Mouse (Mus musculus): ENCODE results near the gene Slc50a1. TPM values are rescaled to one million over a fixed set of nuclear protein-coding genes. Genes with fewer than 3 reads are reported as not detected.
A peak's percentile ranks its signal among the peaks of the same experiment; 100 is the strongest.

The Slc50a1 gene
- polyA plus RNA-seq, 1 experiment = 48.7 TPM

- peak within 1 kb of the TSS; percentile 59 for H3K4me3 ChIP-seq
- TF ChIP-seq REST (IDR thresholded peaks at IDR 0.05; ENCODE audit: insufficient read depth, insufficient read length) = no peak
- peak in 1 of 3 experiments; percentile 3 for TF ChIP-seq MYOG (IDR thresholded peaks at IDR 0.05; ENCODE audit: control insufficient read depth in 1 of 3, insufficient read depth in 1 of 3, insufficient read length in 2 of 3, low read depth in 2 of 3)
- no peak for TF ChIP-seq TCF12 (IDR thresholded peaks at IDR 0.05; ENCODE audit: insufficient read depth, poor library complexity, severe bottlenecking)
- no peak for TF ChIP-seq POLR2A (IDR thresholded peaks at IDR 0.05; ENCODE audit: insufficient read length, low read depth)
- no peak for TF ChIP-seq E2F4 (IDR thresholded peaks at IDR 0.05; ENCODE audit: insufficient read depth)
- TF ChIP-seq USF1 (IDR thresholded peaks at IDR 0.05; ENCODE audit: low read depth) = no peak
- H3K79me2 ChIP-seq (ENCODE audit: control insufficient read depth, insufficient read depth) = no peaks in the 10 kb centered on the region
- peaks cover 5% of the 10 kb centered on the region for H3K27me3 ChIP-seq (ENCODE audit: control insufficient read depth, insufficient read depth, insufficient read length)
- H3K4me2 ChIP-seq (ENCODE audit: low read depth) = peak within 1 kb of the TSS; percentile 83
- H3K36me3 ChIP-seq (ENCODE audit: control insufficient read depth, insufficient read depth) = no peaks in the 10 kb centered on the region
- no peak within 1 kb of the TSS for H3ac ChIP-seq (ENCODE audit: control insufficient read depth, insufficient read length)
Observed at GRCm38 (mm10) chr3:89280606-89281511, 10.5 kb upstream of the Slc50a1 start, which contains the start of gene Efna1. TSS of gene Efna1 (minus strand) at chr3:89281142.

- no peak for TF ChIP-seq MYOG (IDR thresholded peaks at IDR 0.05; ENCODE audit: control insufficient read depth in 1 of 3, insufficient read depth in 1 of 3, insufficient read length in 2 of 3, low read depth in 2 of 3)
- no peak for TF ChIP-seq TCF12 (IDR thresholded peaks at IDR 0.05; ENCODE audit: insufficient read depth, poor library complexity, severe bottlenecking)
- no peak for TF ChIP-seq CEBPB (IDR thresholded peaks at IDR 0.05; ENCODE audit: insufficient read depth, poor library complexity, severe bottlenecking)
- no peak for TF ChIP-seq E2F4 (IDR thresholded peaks at IDR 0.05; ENCODE audit: insufficient read depth)
- no peak for TF ChIP-seq MAX (IDR thresholded peaks at IDR 0.05; ENCODE audit: low read depth)
- no peak for TF ChIP-seq SRF (IDR thresholded peaks at IDR 0.05; ENCODE audit: control insufficient read depth, insufficient read length, low read depth)
- no peak for TF ChIP-seq REST (IDR thresholded peaks at IDR 0.05; ENCODE audit: insufficient read depth, insufficient read length)
- no peak for TF ChIP-seq POLR2AphosphoS2 (IDR thresholded peaks at IDR 0.05; ENCODE audit: insufficient read length, low read depth)
- no peak for TF ChIP-seq POLR2A (IDR thresholded peaks at IDR 0.05; ENCODE audit: insufficient read length, low read depth)
- no peak for TF ChIP-seq TCF3 (IDR thresholded peaks at IDR 0.05; ENCODE audit: insufficient read length, low read depth)
- TF ChIP-seq USF1 (IDR thresholded peaks at IDR 0.05; ENCODE audit: low read depth) = no peak
- no peak for TF ChIP-seq MYOD1 (IDR thresholded peaks at IDR 0.05; ENCODE audit: control insufficient read depth in 1 of 3, insufficient read length in 2 of 3, low read depth in 2 of 3)
- Histone ChIP-seq H3ac (ENCODE audit: control insufficient read depth, insufficient read length) (no peak overlapping the region), H3K4me2 (ENCODE audit: low read depth) (peak overlapping the region; percentile 83), H3K27me3 (ENCODE audit: control insufficient read depth, insufficient read depth, insufficient read length) (no peaks in the 10 kb centered on the region), H3K79me2 (ENCODE audit: control insufficient read depth, insufficient read depth) (no peaks in the 10 kb centered on the region), H3K36me3 (ENCODE audit: control insufficient read depth, insufficient read depth) (peaks cover 2% of the 10 kb centered on the region), H3K4me3 (peak overlapping the region; percentile 59)
Observed at GRCm38 (mm10) chr3:89280050-89280605, 9.8 kb upstream of the Slc50a1 start.

- peak overlapping the region; percentile 59 for H3K4me3 ChIP-seq
- no peaks in the 10 kb centered on the region for H3K79me2 ChIP-seq (ENCODE audit: control insufficient read depth, insufficient read depth)
- H3K36me3 ChIP-seq (ENCODE audit: control insufficient read depth, insufficient read depth) = peaks cover 6% of the 10 kb centered on the region
- H3K4me2 ChIP-seq (ENCODE audit: low read depth) = peak overlapping the region; percentile 93
- peak overlapping the region; percentile 13 for H3ac ChIP-seq (ENCODE audit: control insufficient read depth, insufficient read length)
- H3K27me3 ChIP-seq (ENCODE audit: control insufficient read depth, insufficient read depth, insufficient read length) = no peaks in the 10 kb centered on the region
- TF ChIP-seq POLR2AphosphoS2 (IDR thresholded peaks at IDR 0.05; ENCODE audit: insufficient read length, low read depth) (peak; percentile 96), TCF3 (IDR thresholded peaks at IDR 0.05; ENCODE audit: insufficient read length, low read depth) (no peak), POLR2A (IDR thresholded peaks at IDR 0.05; ENCODE audit: insufficient read length, low read depth) (peak; percentile 97), CEBPB (IDR thresholded peaks at IDR 0.05; ENCODE audit: insufficient read depth, poor library complexity, severe bottlenecking) (no peak), SRF (IDR thresholded peaks at IDR 0.05; ENCODE audit: control insufficient read depth, insufficient read length, low read depth) (no peak)
Observed at GRCm38 (mm10) chr3:89279153-89279890, 9.0 kb upstream of the Slc50a1 start.

- Histone ChIP-seq H3K27me3 (ENCODE audit: control insufficient read depth, insufficient read depth, insufficient read length) (no peaks in the 10 kb centered on the region), H3K4me3 (peak overlapping the region; percentile 59), H3K79me2 (ENCODE audit: control insufficient read depth, insufficient read depth) (no peaks in the 10 kb centered on the region), H3K4me2 (ENCODE audit: low read depth) (peak overlapping the region; percentile 93), H3K36me3 (ENCODE audit: control insufficient read depth, insufficient read depth) (peaks cover 6% of the 10 kb centered on the region), H3ac (ENCODE audit: control insufficient read depth, insufficient read length) (peak overlapping the region; percentile 13)
- TF ChIP-seq POLR2A (IDR thresholded peaks at IDR 0.05; ENCODE audit: insufficient read length, low read depth) (no peak), USF1 (IDR thresholded peaks at IDR 0.05; ENCODE audit: low read depth) (no peak)
Observed at GRCm38 (mm10) chr3:89278643-89279042, 8.3 kb upstream of the Slc50a1 start.

- TF ChIP-seq REST (IDR thresholded peaks at IDR 0.05; ENCODE audit: insufficient read depth, insufficient read length) (no peak), POLR2A (IDR thresholded peaks at IDR 0.05; ENCODE audit: insufficient read length, low read depth) (peak; percentile 33), USF1 (IDR thresholded peaks at IDR 0.05; ENCODE audit: low read depth) (no peak), SRF (IDR thresholded peaks at IDR 0.05; ENCODE audit: control insufficient read depth, insufficient read length, low read depth) (no peak), MYOG (IDR thresholded peaks at IDR 0.05; ENCODE audit: control insufficient read depth in 1 of 3, insufficient read depth in 1 of 3, insufficient read length in 2 of 3, low read depth in 2 of 3) (peak in 1 of 3 experiments; percentile 25), TCF12 (IDR thresholded peaks at IDR 0.05; ENCODE audit: insufficient read depth, poor library complexity, severe bottlenecking) (no peak), MAX (IDR thresholded peaks at IDR 0.05; ENCODE audit: low read depth) (no peak), CEBPB (IDR thresholded peaks at IDR 0.05; ENCODE audit: insufficient read depth, poor library complexity, severe bottlenecking) (no peak), TCF3 (IDR thresholded peaks at IDR 0.05; ENCODE audit: insufficient read length, low read depth) (no peak), E2F4 (IDR thresholded peaks at IDR 0.05; ENCODE audit: insufficient read depth) (no peak), MYOD1 (IDR thresholded peaks at IDR 0.05; ENCODE audit: control insufficient read depth in 1 of 3, insufficient read length in 2 of 3, low read depth in 2 of 3) (no peak), POLR2AphosphoS2 (IDR thresholded peaks at IDR 0.05; ENCODE audit: insufficient read length, low read depth) (no peak)
- H3K79me2 ChIP-seq (ENCODE audit: control insufficient read depth, insufficient read depth) = no peaks in the 10 kb centered on the region
- no peaks in the 10 kb centered on the region for H3K27me3 ChIP-seq (ENCODE audit: control insufficient read depth, insufficient read depth, insufficient read length)
- peak overlapping the region; percentile 13 for H3ac ChIP-seq (ENCODE audit: control insufficient read depth, insufficient read length)
- H3K4me3 ChIP-seq = peak overlapping the region; percentile 59
- peaks cover 6% of the 10 kb centered on the region for H3K36me3 ChIP-seq (ENCODE audit: control insufficient read depth, insufficient read depth)
- peak overlapping the region; percentile 93 for H3K4me2 ChIP-seq (ENCODE audit: low read depth)
Observed at GRCm38 (mm10) chr3:89278107-89278506, 7.7 kb upstream of the Slc50a1 start.

All from myocyte (in vitro differentiated cells).